Mouse (Mus musculus): Measurements from ENCODE around the gene Zxdc. TPM values are rescaled to one million over a fixed set of nuclear protein-coding genes. Genes with fewer than 3 reads are reported as not detected.
A peak's percentile ranks its signal among the peaks of the same experiment; 100 is the strongest.

Gene Zxdc
- polyA plus RNA-seq, 1 experiment = 5.1 TPM

DNA sequence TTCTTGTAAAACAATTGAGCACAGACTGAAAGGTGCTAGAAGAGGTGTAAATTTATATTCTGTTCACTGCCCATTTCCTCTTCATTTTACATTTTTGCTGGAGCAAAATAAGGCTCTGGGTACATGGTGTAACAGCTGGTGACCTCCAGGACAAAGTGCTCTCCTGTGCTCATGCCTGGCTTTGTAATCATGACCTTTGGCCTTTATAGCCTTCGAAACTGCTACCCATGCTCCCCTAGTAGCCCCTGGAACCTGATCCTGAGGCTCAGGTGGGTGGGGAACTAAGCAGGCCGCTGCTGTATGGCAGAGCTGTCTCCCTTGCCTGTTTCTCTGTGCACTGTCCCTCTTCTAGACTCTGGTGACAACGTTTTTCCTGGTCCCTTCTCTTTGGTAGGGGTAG lies 24.7 kb downstream of the Zxdc start:
- 65% methylated on average over 3 of the region's 3 CpGs for WGBS
- Histone ChIP-seq H3K27ac (ENCODE audit: control insufficient read depth, insufficient read depth, low read depth, low read length, poor library complexity) (no peak overlapping the region), H3K4me1 (ENCODE audit: control insufficient read depth, insufficient read depth, low read length) (no peaks in the 10 kb centered on the region; the same call in none of the 2 replicates), H3K4me3 (replicated peaks; ENCODE audit: control insufficient read depth, low read depth, low read length) (no peak overlapping the region)
- no peak for TF ChIP-seq POLR2A (IDR thresholded peaks at IDR 0.05; ENCODE audit: borderline replicate concordance, control insufficient read depth, low read depth, low read length)
- TF ChIP-seq CTCF (IDR thresholded peaks at IDR 0.05; ENCODE audit: control insufficient read depth, insufficient read depth, low read length) = no peak

GRCm38 (mm10) chr6:90395751-90396150 lies 26.5 kb downstream of the Zxdc start:
- H3K27ac ChIP-seq (ENCODE audit: control insufficient read depth, insufficient read depth, low read depth, low read length, poor library complexity) = no peak overlapping the region
- no peaks in the 10 kb centered on the region; the same call in 1 of the 2 replicates for H3K4me1 ChIP-seq (ENCODE audit: control insufficient read depth, insufficient read depth, low read length)
- no peak overlapping the region for H3K4me3 ChIP-seq (replicated peaks; ENCODE audit: control insufficient read depth, low read depth, low read length)
- no peak for TF ChIP-seq POLR2A (IDR thresholded peaks at IDR 0.05; ENCODE audit: borderline replicate concordance, control insufficient read depth, low read depth, low read length)
- TF ChIP-seq CTCF (IDR thresholded peaks at IDR 0.05; ENCODE audit: control insufficient read depth, insufficient read depth, low read length) = no peak
- 88% methylated on average over 2 of the region's 2 CpGs for WGBS

DNA sequence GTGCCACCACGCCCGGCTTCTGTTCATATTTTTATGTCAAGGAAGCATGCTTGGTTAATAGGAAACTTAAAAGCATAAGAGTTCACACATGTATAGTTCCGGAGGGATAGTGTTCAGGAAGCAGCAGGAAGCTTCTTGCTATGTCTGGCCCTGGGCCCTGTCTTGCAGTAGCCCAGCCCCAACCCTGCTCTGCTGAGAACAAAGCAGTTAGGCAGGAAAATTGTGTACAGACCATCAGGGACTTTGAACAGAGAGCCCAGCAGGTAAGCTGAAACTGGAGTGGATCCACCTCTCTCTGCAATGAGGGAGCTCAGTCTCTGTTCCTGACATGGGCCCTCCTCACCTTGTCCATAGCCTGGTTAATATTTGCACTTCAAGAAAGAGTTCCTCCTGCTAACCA lies 28.0 kb downstream of the Zxdc start:
- H3K4me3 ChIP-seq (replicated peaks; ENCODE audit: control insufficient read depth, low read depth, low read length) = no peak overlapping the region
- H3K4me1 ChIP-seq (ENCODE audit: control insufficient read depth, insufficient read depth, low read length) = no peaks in the 10 kb centered on the region
- 88% methylated on average over 3 of the region's 3 CpGs for WGBS
- TF ChIP-seq CTCF (IDR thresholded peaks at IDR 0.05; ENCODE audit: control insufficient read depth, insufficient read depth, low read length) = no peak
- no peak overlapping the region for H3K27ac ChIP-seq (ENCODE audit: control insufficient read depth, insufficient read depth, low read depth, low read length, poor library complexity)

DNA sequence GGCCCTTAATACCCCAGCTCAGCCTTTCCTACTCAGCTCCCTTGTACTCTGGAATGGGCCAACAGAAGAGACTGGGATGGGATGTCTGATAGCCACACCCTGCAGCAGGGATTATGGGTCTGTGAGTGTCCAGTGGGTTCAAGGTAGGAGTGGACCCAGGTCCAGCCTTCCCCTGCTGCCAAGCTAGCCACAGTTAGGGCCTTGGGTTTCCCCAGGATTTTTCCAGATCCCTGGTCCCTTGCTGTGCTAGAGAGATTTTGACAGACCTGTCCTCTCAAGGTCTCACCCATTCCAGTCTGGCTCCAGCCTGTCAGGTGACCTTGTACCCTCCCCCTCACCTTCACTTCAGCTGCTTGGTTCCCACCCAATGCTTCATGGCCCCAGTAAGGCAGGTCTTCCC lies 39.3 kb downstream of the Zxdc start:
- Histone ChIP-seq H3K27ac (ENCODE audit: control insufficient read depth, insufficient read depth, low read depth, low read length, poor library complexity) (no peak overlapping the region), H3K4me3 (replicated peaks; ENCODE audit: control insufficient read depth, low read depth, low read length) (no peak overlapping the region), H3K4me1 (ENCODE audit: control insufficient read depth, insufficient read depth, low read length) (no peaks in the 10 kb centered on the region)
- TF ChIP-seq POLR2A (IDR thresholded peaks at IDR 0.05; ENCODE audit: borderline replicate concordance, control insufficient read depth, low read depth, low read length) (no peak), CTCF (IDR thresholded peaks at IDR 0.05; ENCODE audit: control insufficient read depth, insufficient read depth, low read length) (no peak)

DNA sequence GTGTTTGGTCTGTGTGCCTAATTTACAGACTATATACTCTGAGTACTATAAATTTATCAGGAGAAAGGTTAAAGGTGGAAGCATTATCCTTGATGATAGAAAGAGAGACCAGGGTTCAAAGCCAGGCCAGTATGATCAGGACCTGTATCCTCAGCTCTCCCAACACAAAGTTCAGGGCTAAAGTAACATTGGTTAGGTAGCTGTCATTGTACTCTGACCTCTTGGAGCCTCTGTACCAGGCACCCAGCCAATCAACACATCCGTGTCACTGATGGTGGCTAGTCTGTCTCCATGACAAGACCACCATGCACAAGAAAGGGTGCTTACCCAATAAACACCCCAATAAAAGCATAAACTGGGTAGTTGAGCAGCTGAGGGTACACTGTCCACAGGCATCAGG lies 41.7 kb downstream of the Zxdc start:
- H3K27ac ChIP-seq (ENCODE audit: control insufficient read depth, insufficient read depth, low read depth, low read length, poor library complexity) = no peak overlapping the region
- H3K4me1 ChIP-seq (ENCODE audit: control insufficient read depth, insufficient read depth, low read length) = no peaks in the 10 kb centered on the region
- TF ChIP-seq POLR2A (IDR thresholded peaks at IDR 0.05; ENCODE audit: borderline replicate concordance, control insufficient read depth, low read depth, low read length) (no peak), CTCF (IDR thresholded peaks at IDR 0.05; ENCODE audit: control insufficient read depth, insufficient read depth, low read length) (no peak)
- no peak overlapping the region for H3K4me3 ChIP-seq (replicated peaks; ENCODE audit: control insufficient read depth, low read depth, low read length)
- 77% methylated on average over 1 of the region's 1 CpGs for WGBS

DNA sequence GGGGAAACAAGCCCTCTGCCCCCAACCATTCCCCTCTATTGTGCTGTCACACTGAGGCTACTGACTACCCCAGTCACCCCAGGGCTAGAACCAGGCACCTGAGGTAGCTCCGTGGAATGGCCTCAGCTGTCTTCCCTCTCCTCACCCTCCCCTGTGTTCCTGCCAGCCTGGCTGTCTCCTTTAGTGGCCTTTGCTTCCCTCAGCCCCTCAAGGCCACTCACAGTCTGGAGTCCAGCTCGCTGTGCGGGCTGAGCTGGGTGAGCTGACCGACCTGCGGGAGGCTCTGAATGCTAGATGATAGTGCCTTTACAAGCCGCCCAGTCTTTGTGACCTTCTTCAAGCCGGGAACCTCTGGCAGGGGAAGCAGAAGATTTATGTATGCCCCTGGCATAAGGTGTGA lies 42.6 kb downstream of the Zxdc start:
- no peak overlapping the region for H3K4me3 ChIP-seq (replicated peaks; ENCODE audit: control insufficient read depth, low read depth, low read length)
- H3K27ac ChIP-seq (ENCODE audit: control insufficient read depth, insufficient read depth, low read depth, low read length, poor library complexity) = no peak overlapping the region
- TF ChIP-seq CTCF (IDR thresholded peaks at IDR 0.05; ENCODE audit: control insufficient read depth, insufficient read depth, low read length) (no peak), POLR2A (IDR thresholded peaks at IDR 0.05; ENCODE audit: borderline replicate concordance, control insufficient read depth, low read depth, low read length) (no peak)
- H3K4me1 ChIP-seq (ENCODE audit: control insufficient read depth, insufficient read depth, low read length) = no peaks in the 10 kb centered on the region
- WGBS = 76% methylated on average over 7 of the region's 7 CpGs

DNA sequence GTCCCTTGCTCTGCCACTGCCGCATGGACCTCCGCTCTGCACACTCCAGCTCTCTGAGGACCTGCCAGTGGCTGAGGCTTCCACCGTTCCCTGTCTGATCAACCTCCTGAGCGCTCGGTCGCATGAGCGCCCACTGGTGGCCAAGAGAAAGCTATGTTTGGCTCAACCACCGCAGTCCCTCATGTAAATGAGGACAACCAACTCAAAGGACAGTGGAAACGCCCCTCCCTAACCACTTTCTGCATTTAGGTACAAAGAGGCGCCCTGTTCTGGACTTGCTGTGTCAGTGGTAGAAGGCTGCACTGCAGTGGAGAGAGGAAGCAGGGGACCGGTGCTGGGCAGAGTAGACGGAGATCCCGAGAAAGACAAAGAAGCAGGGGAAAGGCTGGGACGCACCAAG lies 53.3 kb downstream of the Zxdc start:
- TF ChIP-seq CTCF (IDR thresholded peaks at IDR 0.05; ENCODE audit: control insufficient read depth, insufficient read depth, low read length) (peak; percentile 91), POLR2A (IDR thresholded peaks at IDR 0.05; ENCODE audit: borderline replicate concordance, control insufficient read depth, low read depth, low read length) (peak; percentile 21; the same call in 1 of the 2 replicates)
- 8% methylated on average over 14 of the region's 14 CpGs for WGBS
- Histone ChIP-seq H3K27ac (ENCODE audit: control insufficient read depth, insufficient read depth, low read depth, low read length, poor library complexity) (no peak overlapping the region), H3K4me1 (ENCODE audit: control insufficient read depth, insufficient read depth, low read length) (no peaks in the 10 kb centered on the region), H3K4me3 (replicated peaks; ENCODE audit: control insufficient read depth, low read depth, low read length) (no peak overlapping the region)

GRCm38 (mm10) chr6:90425361-90425760 lies 56.1 kb downstream of the Zxdc start:
- no peak overlapping the region for H3K27ac ChIP-seq (ENCODE audit: control insufficient read depth, insufficient read depth, low read depth, low read length, poor library complexity)
- no peak for TF ChIP-seq CTCF (IDR thresholded peaks at IDR 0.05; ENCODE audit: control insufficient read depth, insufficient read depth, low read length)
- no peak for TF ChIP-seq POLR2A (IDR thresholded peaks at IDR 0.05; ENCODE audit: borderline replicate concordance, control insufficient read depth, low read depth, low read length)
- no peaks in the 10 kb centered on the region for H3K4me1 ChIP-seq (ENCODE audit: control insufficient read depth, insufficient read depth, low read length)
- 82% methylated on average over 3 of the region's 3 CpGs for WGBS
- H3K4me3 ChIP-seq (replicated peaks; ENCODE audit: control insufficient read depth, low read depth, low read length) = no peak overlapping the region

DNA sequence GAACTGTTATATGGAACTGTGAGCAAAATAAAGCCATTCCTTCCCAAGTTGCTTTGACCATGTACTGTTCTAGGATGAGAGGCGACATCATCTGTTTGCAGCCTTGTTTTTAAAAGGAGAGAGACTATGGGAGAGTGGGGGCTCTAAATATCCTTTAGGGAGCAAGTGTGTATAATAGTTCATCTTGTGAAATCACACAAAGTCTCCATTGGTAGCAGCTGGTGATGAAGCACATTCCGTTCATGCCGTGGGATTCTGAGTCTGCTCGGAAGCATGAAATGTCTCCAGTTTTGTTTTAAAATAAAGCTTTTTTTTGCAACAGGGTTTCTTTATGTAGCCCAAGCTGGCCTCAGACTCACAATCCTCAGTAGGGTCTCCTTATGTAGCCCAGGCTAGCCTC lies 56.7 kb downstream of the Zxdc start:
- H3K27ac ChIP-seq (ENCODE audit: control insufficient read depth, insufficient read depth, low read depth, low read length, poor library complexity) = no peak overlapping the region
- 79% methylated on average over 4 of the region's 4 CpGs for WGBS
- no peak overlapping the region for H3K4me3 ChIP-seq (replicated peaks; ENCODE audit: control insufficient read depth, low read depth, low read length)
- H3K4me1 ChIP-seq (ENCODE audit: control insufficient read depth, insufficient read depth, low read length) = no peaks in the 10 kb centered on the region
- TF ChIP-seq POLR2A (IDR thresholded peaks at IDR 0.05; ENCODE audit: borderline replicate concordance, control insufficient read depth, low read depth, low read length) (no peak), CTCF (IDR thresholded peaks at IDR 0.05; ENCODE audit: control insufficient read depth, insufficient read depth, low read length) (no peak)
